Mouse (Mus musculus): ENCODE data around the gene Prdm10.

DNA sequence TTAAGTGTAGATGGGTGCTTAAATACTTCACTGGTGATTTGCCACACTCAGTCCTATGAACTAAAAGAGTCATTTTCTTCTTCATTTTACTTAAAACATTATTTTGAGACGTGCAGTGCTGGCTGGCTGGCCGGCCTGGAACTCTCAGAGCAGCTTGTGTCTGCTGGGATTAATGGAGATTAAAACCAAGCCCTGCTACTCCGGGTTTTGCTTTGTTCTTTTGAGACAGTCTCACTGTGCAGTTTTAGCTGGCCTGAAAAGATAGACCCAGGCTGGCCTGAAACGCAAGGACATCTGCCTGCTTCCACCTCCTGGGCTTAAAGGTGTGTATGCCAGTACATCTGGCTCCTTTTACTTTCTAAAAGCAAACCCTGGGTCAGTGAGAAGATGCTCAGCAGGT is 2.2 kb downstream of the Prdm10 start:
- TF ChIP-seq EP300 (IDR thresholded peaks at IDR 0.05; ENCODE audit: insufficient read depth, low read depth, low read length) (no peak), POLR2A (IDR thresholded peaks at IDR 0.05; ENCODE audit: insufficient read depth, low read depth, low read length) (no peak)

All from heart, adult 2 months (tissue).